Mouse (Mus musculus) adrenal gland, postnatal 4 days (tissue): ENCODE results near the gene Orai2. TPM values are rescaled to one million over a fixed set of nuclear protein-coding genes. Genes with fewer than 3 reads are reported as not detected.
"Not testable (repeated sequence)": the region's sequence is repeated elsewhere in the genome, so short reads cannot be mapped to it uniquely, and the experiment has no call there.

Experiments
- DNase-seq, 2 experiments: peaks; one replicate each; pipeline ENCODE4 v3.0.0; 2021 to 2022; ENCODE audit warnings: low spot score in 2 of 2, mixed read lengths in 2 of 2
- long read RNA-seq, 2 experiments: library from polyadenylated mRNA; stranded (forward); transcript quantifications; one replicate each; pipeline ENCODE4 v2.0.0; 2021
- total RNA-seq, 2 experiments: library from RNA; stranded (reverse); gene quantifications; 2 replicates each; pipeline ENCODE4 v1.2.3; 2021

Orai2 gene
- total RNA-seq, result 1 to 10 TPM; 6.5 to 7.3 TPM
- long read RNA-seq, experiment 1, transcript Orai2-201 (3 exons, 3,908 nt), result major isoform, 5 of 9 reads
- long read RNA-seq, experiment 1, partial matches to known transcripts, result 0 of 9 reads
- long read RNA-seq, experiment 1, other reads (novel, unspliced or antisense), result 3 of 9 reads
- long read RNA-seq, experiment 2, partial matches to known transcripts, result 0 of 9 reads
- long read RNA-seq, experiment 2, other reads (novel, unspliced or antisense), result 5 of 9 reads

DNA sequence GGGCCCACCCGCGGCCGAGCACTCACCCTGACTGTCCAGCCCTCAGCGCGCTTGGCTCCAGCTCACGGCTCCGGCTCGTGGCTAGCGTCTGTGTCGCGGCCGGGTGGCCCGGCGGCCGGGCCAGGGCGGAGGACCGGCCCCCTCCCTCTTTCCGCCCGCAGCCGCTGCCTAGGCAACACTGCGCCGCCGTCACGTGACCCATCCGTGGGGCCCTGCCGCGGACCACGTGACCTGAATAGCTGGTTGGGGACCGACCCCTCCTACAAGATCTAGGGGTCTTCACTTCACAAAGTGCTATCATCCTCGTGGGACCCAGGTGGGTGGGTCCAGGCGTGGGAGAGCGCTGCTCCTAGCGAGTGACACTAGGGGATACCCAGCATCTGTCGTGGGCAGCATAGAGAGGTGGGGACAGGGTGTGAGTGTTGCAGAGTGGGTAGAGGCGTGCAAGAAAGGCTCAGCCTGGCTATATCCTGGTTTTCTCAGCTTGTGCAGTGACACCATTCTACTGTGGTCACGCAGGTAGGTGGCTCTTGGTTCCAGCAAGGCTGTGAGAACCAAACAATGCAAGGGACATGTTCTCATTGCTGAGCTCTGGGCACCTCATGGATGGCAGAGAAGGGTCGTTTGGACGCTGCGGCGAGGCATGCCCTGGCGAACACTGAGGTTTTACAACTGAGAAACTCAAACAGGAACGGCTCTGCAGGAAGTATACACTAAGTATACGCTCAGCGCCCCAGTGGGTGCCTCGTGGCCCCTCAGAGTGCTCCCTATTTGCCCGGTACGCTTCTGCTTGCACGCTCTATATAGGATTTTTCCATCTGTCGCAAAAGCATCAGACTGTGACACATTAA lies at the start of gene Orai2:
Orai2 (minus strand) TSS at position 202 of the 851 bp plus-strand sequence.
- DNase-seq, result peak; percentile 41 to 51

GRCm38 (mm10) chr5:136218585-136218984 lies 48.1 kb upstream of the Orai2 start:
- DNase-seq, result no peak

GRCm38 (mm10) chr5:136217932-136218381 lies 47.4 kb upstream of the Orai2 start:
- no peak for DNase-seq

- no peak for DNase-seq
These were observed 46.6 kb upstream of the Orai2 start for GRCm38 (mm10) chr5:136217004-136217665.

DNA sequence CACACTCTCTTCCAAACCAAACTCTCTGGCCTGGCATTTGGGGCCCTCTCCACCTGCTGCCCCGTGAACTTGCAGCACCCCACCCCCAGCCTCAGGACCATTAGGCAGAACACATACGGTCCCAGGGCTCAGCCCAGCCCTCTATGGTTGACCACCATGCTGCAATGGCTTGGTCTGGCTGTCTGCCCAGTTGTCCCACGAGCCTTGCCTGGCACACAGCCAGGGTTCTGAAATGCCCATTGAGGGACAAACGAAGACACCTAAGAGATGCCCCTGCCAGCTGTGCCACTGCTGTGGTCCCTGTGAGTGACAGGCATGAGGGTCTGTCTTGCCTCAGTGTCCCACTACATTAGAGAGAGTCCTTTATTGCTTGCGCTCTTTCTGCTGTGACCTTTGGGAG lies 45.4 kb upstream of the Orai2 start:
- DNase-seq, result no peak

GRCm38 (mm10) chr5:136215211-136215610 lies 44.7 kb upstream of the Orai2 start:
- DNase-seq, result no peak

DNA sequence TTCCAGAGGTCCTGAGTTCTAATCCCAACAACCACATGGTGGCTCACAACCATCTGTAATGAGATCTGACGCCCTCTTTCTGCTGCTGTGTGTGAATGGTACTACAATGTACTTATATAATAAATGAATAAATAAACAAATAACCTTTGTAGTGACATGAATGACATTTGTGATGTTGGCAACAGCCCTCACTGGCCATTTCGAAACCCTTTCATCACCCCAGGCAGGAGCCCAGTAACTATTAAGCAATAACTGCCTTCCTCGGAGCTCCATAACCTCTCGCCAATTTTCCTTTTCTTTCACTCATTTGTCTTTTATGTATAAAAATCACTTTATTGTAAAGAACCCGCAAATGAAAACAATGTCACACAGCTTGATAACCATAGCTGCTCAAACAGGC lies 43.2 kb upstream of the Orai2 start:
- DNase-seq, result no peak

DNA sequence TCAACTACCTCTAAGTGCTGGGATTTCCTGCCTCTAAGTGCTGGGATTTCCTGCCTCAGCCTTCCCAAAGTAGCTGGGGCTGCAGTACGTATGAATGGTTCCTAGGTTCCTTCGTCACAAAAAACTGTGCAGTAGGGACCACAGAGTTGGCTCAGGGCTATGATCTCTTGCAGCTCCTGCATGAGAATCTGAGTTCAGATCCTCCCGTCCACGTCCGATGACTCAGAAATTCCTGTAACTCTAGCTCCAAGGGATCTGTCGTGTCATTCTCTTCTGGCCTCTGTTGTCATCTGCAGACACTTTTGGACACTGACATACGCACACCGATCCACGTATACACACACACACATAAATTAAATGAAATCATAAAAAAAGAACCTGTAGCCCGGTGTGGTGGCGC lies 42.2 kb upstream of the Orai2 start:
- no peak for DNase-seq

GRCm38 (mm10) chr5:136211341-136212102 lies 41.0 kb upstream of the Orai2 start:
- not testable (repeated sequence) for DNase-seq

DNA sequence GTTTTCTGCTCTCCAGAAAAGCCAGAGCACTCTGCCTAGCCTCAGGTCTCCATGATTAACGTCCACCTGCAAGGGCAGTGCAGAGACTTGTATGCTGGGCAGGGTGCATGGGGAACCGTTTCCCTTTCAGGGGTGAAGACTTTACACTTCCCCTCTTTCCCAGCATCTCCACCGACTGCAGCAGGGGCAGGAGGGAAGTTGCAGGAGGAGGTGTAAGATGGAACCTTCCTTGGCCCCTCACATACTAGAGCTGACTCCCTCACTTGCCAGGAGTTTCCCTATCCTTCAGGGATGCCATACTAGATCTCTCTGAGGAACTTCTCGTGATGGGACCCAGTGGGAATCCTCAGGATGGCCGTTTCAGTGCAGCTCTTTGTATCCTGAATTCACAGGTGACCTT lies 40.0 kb upstream of the Orai2 start:
- no peak for DNase-seq

- peak in 1 of 2 experiments; percentile 52 for DNase-seq
These were observed 31.3 kb upstream of the Orai2 start for GRCm38 (mm10) chr5:136201832-136202231.

DNA sequence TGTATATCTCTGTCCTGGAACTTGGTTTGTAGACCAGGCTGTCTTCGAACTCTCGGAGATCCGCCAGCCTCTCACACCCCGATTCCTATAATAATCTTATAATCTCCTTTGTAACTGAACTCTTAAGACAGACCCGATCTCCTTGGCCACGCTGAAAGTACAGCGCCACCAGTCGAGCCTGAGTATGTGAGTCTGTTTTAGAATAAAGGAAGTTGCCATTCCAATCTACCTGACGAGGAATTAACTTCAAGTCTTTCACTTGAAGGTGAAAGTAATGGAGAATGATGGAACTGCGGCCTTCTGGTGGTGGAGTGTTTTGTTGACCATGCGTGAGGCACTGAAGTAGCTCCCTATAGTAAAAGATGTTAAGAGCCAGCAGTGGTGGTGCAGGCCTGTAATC lies 29.0 kb upstream of the Orai2 start:
- no peak for DNase-seq

GRCm38 (mm10) chr5:136198474-136199391 lies 28.2 kb upstream of the Orai2 start, which contains the start of gene Prkrip1:
TSS of gene Prkrip1 (minus strand) at chr5:136198963.
- DNase-seq, result peak; percentile 84 to 91

DNA sequence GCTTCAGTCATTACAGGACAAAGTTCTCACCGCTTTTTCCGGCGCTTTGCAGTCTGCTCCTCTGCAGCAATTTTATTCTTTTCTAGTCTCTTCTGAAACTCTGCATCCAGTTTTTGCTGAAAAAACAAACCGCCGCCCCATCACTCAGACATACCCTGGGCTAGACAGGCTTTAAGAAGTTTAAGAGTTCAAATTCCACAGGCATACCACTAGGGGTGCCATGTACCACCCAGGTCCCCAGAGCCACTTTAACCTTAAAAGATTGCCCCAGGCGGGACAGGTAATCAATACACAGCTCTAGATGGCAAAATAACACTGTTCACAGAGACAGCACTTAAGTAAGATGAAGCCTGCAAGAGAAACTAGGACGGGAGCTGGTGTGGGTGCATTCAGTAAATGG lies 21.4 kb upstream of the Orai2 start:
- no peak for DNase-seq

DNA sequence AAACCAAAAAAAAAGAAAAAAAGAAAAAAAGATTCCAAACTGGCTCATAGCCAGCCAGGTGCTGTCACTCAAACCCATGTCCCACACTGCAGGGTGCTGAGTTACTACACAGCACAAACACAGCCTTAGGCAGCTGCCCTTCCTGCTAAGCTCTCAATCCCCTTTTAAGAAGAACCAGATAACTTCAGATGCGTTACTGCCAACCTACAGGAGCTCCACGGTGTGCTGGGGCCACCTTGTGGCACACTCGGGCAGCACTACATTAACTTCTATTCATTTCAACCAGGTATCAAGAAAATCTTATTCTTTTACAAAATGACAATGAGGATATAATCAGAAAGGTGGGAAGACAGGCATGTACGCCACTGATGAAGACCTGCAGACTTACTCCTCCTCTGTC lies 16.2 kb upstream of the Orai2 start:
- no peak for DNase-seq

DNA sequence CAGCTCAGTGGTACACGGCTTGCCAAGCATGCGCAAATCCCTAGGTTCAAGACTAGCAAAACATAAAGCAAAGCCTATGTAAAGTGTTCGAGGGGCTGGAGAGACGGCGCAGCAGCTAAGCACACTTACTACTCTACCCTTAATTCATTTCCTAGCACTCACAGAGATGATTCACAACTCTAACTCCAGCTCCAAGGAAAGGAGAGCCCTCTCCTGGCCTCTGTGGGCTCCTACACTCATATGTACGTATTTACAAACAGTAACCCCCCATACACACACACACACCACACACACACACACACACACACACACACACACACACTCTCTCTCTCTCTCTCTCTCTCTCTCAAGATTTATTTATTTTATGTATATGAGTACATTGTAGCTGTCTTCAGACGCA lies 13.3 kb upstream of the Orai2 start:
- DNase-seq, result no peak

GRCm38 (mm10) chr5:136182830-136183229 lies 12.3 kb upstream of the Orai2 start:
- no peak for DNase-seq

GRCm38 (mm10) chr5:136182049-136182448 lies 11.5 kb upstream of the Orai2 start:
- DNase-seq, result no peak

DNA sequence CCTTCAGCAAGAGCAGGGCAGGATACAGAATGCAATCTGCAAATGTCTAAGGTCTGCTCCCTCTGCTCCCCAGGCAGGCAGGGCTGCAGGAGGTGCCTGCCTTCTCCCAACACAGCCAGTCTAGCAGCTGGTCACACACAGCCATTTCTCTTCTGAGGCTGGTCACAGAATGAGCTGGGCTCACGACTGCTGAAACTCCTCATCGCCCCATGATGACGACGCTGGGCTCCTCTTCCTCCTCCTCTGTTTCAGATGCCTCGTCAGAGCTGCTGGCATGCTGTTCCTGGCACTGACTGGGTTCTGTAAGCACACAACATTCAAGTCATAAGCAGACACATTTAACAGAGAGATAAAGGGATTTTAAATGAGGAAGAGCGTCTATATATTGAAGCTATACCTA lies 10.7 kb upstream of the Orai2 start:
- no peak for DNase-seq

- no peak for DNase-seq
These were observed 9.1 kb upstream of the Orai2 start for GRCm38 (mm10) chr5:136179594-136179993.
